Mouse (Mus musculus) liver, postnatal 0 days (tissue): ENCODE measurements around the gene Ddx39b. TPM values are rescaled to one million over a fixed set of nuclear protein-coding genes. Genes with fewer than 3 reads are reported as not detected.

ENCODE experiments used
- ATAC-seq: fragments of 200-750 bp; cut with Nextera tagmentation; 2 replicates; pipeline ENCODE4 v1.8.0; 2017; ENCODE audit warnings: mild to moderate bottlenecking, moderate library complexity
- DNase-seq: peaks from one replicate; pipeline ENCODE4 v3.0.0-alpha.2; 2016
- H3K27ac ChIP-seq: fragments of 300-500 bp; sonication (generic); 2 replicates; pipeline ENCODE4 v1.5.1; 2014; ENCODE audit warnings: antibody characterized with exemption, moderate library complexity, mild to moderate bottlenecking, low read depth
- H3K27me3 ChIP-seq: fragments of 300-500 bp; sonication (generic); 2 replicates; pipeline ENCODE4 v1.6.1; 2014; ENCODE audit warnings: low read length, control low read depth, mixed read lengths; ENCODE audit not compliant: insufficient read depth
- H3K36me3 ChIP-seq: fragments of 300-500 bp; sonication (generic); replicated peaks from 2 replicates; pipeline ENCODE4 v1.6.1; 2014; ENCODE audit warnings: mild to moderate bottlenecking, control low read depth, low read length, moderate library complexity, mixed read lengths; ENCODE audit not compliant: insufficient read depth
- H3K4me1 ChIP-seq: fragments of 300-500 bp; sonication (generic); 2 replicates; pipeline ENCODE4 v1.6.1; 2014; ENCODE audit warnings: antibody characterized with exemption, mild to moderate bottlenecking, control low read depth; ENCODE audit not compliant: insufficient read depth
- H3K4me2 ChIP-seq: fragments of 300-500 bp; sonication (generic); 2 replicates; pipeline ENCODE4 v1.6.1; 2014; ENCODE audit warnings: low read depth, mild to moderate bottlenecking, low read length, moderate library complexity, mixed read lengths
- H3K4me3 ChIP-seq: fragments of 300-500 bp; sonication (generic); 2 replicates; pipeline ENCODE4 v1.5.1; 2014; ENCODE audit warnings: low read depth, low read length
- H3K9ac ChIP-seq: fragments of 300-500 bp; sonication (generic); replicated peaks from 2 replicates; pipeline ENCODE4 v1.6.1; 2014; ENCODE audit warnings: mild to moderate bottlenecking, moderate library complexity
- H3K9me3 ChIP-seq: fragments of 300-500 bp; sonication (generic); 2 replicates; pipeline ENCODE4 v1.6.1; 2016; ENCODE audit warnings: mild to moderate bottlenecking, control low read depth, low read length, mixed read lengths
- CTCF ChIP-seq: sonication (generic); IDR thresholded peaks from 2 replicates; pipeline ENCODE4 v1.5.1; 2016; ENCODE audit warnings: antibody characterized with exemption, low read depth
- EP300 ChIP-seq: IDR thresholded peaks from 2 replicates; pipeline ENCODE4 v1.6.1; 2016; ENCODE audit warnings: antibody characterized with exemption, low read depth, mild to moderate bottlenecking
- WGBS: fragments of 180-500 bp; shearing (Covaris S2); extraction: QIAGEN DNeasy Blood & Tissue Kit; methylation state at CpG from one replicate; pipeline ENCODE4 v1.1.7; 2014; ENCODE audit not compliant: insufficient replicate concordance; 5-methylcytosine and 5-hydroxymethylcytosine counted together
- polyA plus RNA-seq: library from polyadenylated mRNA; unstranded; fragments of >200 nt; fragmentation: Nextera tagmentation; extraction: Ambion mirVana; gene quantifications from 2 replicates; pipeline ENCODE4 v1.2.1, GENCODE M21; 2015

Gene Ddx39b
- polyA plus RNA-seq, 1 experiment from 2014 or later: 87.2 TPM

DNA sequence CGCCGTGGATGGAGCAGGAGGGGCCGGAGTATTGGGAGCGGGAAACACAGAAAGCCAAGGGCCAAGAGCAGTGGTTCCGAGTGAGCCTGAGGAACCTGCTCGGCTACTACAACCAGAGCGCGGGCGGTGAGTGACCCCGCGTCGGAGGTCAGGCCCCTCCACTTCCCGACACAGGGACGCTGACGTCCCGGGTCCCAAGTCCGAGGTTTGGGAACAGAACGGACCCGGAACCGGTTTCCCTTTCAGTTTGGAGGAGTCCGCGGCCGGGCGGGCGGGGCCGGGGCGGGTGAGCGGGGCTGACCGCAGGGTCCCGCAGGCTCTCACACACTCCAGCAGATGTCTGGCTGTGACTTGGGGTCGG is 22.0 kb downstream of the Ddx39b start:
- TF ChIP-seq EP300 (no peak), CTCF (no peak)
- Histone ChIP-seq H3K9ac (peak overlapping the region; percentile 95), H3K4me3 (peak overlapping the region; percentile 95), H3K36me3 (0 out of 2 replicates have a peak, but pooled peaks cover 5% of the 10 kb centered on the region), H3K4me2 (peak overlapping the region; percentile 98), H3K27me3 (no peaks in the 10 kb centered on the region), H3K9me3 (no peaks in the 10 kb centered on the region), H3K4me1 (peaks cover 20% of the 10 kb centered on the region), H3K27ac (peak overlapping the region; percentile 85)
- WGBS: 2% methylated on average over 31 of the region's 31 CpGs
- ATAC-seq (peak; percentile 56), DNase-seq (peak; percentile 76)

DNA sequence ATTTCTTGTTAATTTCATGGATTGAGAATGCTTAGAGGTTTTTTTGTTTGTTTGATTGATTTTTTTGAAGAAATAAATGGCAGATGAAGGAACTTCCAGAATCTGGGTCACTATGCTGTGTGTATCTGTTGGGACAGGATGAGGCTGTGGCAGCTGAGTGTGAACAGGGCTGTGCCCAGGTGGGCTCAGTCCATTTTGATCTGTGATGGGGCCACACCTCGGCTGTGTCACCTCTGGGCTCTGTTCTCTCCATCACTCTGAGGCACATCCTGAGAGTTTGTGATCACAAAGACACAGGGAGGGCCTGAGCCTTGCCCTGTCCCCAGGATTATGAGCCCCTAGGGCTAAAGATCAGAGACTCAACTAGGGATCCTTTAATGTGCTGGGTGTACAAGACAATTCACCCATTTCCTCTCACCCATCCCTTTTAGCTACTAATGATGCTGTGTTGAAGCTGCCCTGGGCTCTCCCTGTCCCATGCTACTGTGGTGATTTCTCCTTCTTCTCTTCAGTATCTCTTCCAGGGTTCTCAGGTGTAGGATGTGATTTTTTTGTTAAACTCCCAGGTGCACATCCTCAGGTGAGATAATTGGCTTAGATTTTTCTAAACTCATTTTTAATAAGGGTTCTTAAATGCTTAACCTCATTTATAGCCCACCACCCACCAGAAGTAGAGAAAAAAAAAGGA is 26.0 kb downstream of the Ddx39b start:
- no peak for ATAC-seq
- H3K4me1 ChIP-seq: 0 out of 2 replicates have a peak, but pooled peaks cover 5% of the 10 kb centered on the region
- WGBS: 61% methylated on average over 1 of the region's 1 CpGs

DNA sequence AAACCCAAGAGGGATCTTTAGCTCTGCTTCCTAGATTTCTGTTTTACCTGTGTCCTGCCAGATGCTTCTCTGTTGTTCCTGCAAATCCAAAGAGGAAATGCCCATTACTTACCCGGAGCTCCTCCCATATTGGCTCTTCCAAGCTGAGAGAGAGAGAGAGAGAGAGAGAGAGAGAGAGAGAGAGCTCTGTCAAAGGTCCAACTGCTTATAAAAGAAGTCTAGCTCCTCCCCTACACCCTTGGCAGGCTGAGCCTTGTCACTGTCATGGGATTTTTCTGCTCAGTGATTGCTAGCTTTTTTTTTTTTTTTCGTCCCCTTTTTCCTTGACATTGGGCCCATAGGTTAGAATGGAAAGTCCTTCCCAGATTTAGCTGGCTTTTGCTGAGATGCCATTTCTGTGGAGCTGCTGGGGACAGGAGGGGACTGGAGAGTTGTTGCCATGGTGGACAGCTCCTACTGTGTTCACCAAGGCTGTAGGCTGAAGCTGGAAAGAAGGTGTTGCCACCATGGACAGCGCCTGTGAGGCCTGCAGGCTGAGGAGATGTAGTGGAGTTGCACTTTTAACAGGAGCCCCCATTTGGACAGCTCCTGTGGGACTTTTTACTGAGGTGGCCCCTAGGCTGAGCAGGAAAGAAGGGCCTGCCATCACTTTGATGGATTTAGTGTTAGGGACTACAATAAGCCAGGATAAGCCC is 28.3 kb downstream of the Ddx39b start:
- ATAC-seq (no peak), DNase-seq (peak; percentile 61)
- no peak for TF ChIP-seq CTCF
- no peak for TF ChIP-seq EP300
- Histone ChIP-seq H3K4me3 (no peak overlapping the region), H3K9ac (no peak overlapping the region), H3K9me3 (peaks cover 5% of the 10 kb centered on the region; the same call in 1 of the 2 replicates), H3K4me2 (no peak overlapping the region), H3K4me1 (no peaks in the 10 kb centered on the region), H3K27me3 (no peaks in the 10 kb centered on the region), H3K36me3 (0 out of 2 replicates have a peak, but pooled peaks cover 5% of the 10 kb centered on the region), H3K27ac (no peak overlapping the region)
- WGBS: 42% methylated on average over 3 of the region's 3 CpGs

More for the DNA sequence above, 26.0 kb downstream of the Ddx39b start:
- Histone ChIP-seq H3K27me3 (no peaks in the 10 kb centered on the region), H3K9me3 (no peaks in the 10 kb centered on the region), H3K9ac (no peak overlapping the region), H3K27ac (no peak overlapping the region), H3K36me3 (0 out of 2 replicates have a peak, but pooled peaks cover 5% of the 10 kb centered on the region), H3K4me3 (no peak overlapping the region), H3K4me2 (no peak overlapping the region)
- TF ChIP-seq EP300 (no peak), CTCF (no peak)
- no peak for DNase-seq

DNA sequence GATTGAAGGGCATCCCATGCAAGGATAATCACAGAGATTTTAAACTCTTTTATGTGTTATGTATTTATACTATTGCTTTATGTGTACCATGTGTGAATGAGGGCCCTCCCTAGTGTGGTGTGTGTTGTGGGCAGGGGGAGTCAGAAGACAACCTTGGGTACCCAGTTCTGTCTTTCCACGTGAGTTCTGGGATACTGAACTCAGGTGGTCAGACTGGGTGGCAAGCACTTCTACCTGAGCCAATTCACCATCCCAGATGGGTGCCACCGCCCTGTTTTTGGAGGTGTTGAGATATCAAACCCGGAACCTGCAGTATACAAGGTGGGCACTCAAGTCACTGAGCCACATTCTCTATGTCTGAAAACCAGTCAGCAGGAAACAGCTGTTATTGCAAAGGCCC is 30.7 kb downstream of the Ddx39b start:
- Histone ChIP-seq H3K9ac (no peak overlapping the region), H3K36me3 (no peaks in the 10 kb centered on the region), H3K27me3 (peaks cover 14% of the 10 kb centered on the region; the same call in 1 of the 2 replicates), H3K4me3 (no peak overlapping the region), H3K4me1 (no peaks in the 10 kb centered on the region), H3K27ac (no peak overlapping the region), H3K9me3 (peaks cover 5% of the 10 kb centered on the region; the same call in 1 of the 2 replicates), H3K4me2 (no peak overlapping the region)
- ATAC-seq: no peak
- no peak for DNase-seq
- 63% methylated on average over 3 of the region's 3 CpGs for WGBS
- TF ChIP-seq CTCF (no peak), EP300 (no peak)

DNA sequence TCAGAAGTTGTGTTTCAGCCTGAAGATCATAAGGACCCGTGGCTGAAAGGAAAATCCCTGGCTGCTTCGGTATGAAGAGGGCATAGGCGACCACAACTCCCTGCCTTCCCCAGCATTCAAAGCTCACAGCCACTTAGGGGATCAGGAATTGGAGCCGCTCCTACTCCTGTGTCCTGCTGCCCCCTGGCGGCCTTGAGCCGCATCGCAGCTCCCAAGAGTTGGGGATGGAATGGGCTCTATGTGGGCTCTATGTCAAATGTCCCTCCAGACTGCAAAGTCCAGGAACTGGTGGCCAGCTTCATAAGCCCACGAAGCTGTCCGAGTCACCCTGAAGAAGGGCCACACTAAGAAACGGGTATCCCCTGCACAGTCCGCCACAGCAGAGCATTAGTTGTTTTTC is 33.2 kb downstream of the Ddx39b start:
- H3K27ac ChIP-seq: no peak overlapping the region
- TF ChIP-seq EP300 (no peak), CTCF (peak; percentile 97)
- H3K4me3 ChIP-seq: no peak overlapping the region
- DNase-seq (peak; percentile 87), ATAC-seq (peak; percentile 79)
- WGBS: 3% methylated on average over 11 of the region's 11 CpGs
- H3K4me2 ChIP-seq: no peak overlapping the region
- H3K36me3 ChIP-seq: no peaks in the 10 kb centered on the region
- no peak overlapping the region for H3K9ac ChIP-seq
- H3K9me3 ChIP-seq: peaks cover 5% of the 10 kb centered on the region; the same call in 1 of the 2 replicates
- H3K27me3 ChIP-seq: peaks cover 14% of the 10 kb centered on the region; the same call in 1 of the 2 replicates
- H3K4me1 ChIP-seq: no peaks in the 10 kb centered on the region

DNA sequence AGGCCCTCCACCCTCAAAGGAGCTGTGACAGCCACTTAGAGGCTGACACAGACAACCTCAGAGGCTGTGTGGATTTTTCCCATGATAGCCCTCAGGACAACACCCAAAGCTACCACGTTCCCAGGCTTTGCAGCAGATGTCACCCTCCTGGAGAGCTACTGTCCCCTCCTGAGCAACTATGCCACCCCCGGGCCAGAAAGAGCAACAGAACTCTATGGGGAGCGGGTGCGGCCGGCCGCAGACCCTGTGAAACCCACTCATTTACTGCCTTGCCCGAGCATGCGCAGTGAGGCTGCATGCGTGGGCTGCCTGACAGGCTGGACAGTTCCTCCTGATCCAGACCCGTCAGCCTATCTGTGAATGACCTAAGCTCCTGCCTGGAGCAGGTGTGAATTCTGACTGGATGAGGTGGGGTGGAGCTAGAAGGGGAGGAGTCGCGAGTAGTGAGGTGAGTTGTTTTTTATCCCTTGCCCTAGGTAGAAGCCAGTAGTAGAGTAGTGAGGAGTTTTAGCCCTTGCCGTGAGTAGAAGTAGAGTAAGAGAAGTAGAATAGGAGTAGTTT is 34.8 kb downstream of the Ddx39b start:
- Histone ChIP-seq H3K27ac (no peak overlapping the region), H3K36me3 (no peaks in the 10 kb centered on the region), H3K4me2 (no peak overlapping the region), H3K4me1 (no peaks in the 10 kb centered on the region), H3K9me3 (peaks cover 5% of the 10 kb centered on the region; the same call in 1 of the 2 replicates), H3K9ac (no peak overlapping the region), H3K27me3 (peaks cover 14% of the 10 kb centered on the region; the same call in 1 of the 2 replicates), H3K4me3 (no peak overlapping the region)
- DNase-seq (no peak), ATAC-seq (peak; percentile 40; the same call in 1 of the 2 replicates)
- 22% methylated on average over 13 of the region's 13 CpGs for WGBS
- TF ChIP-seq EP300 (no peak), CTCF (no peak)
